Mouse (Mus musculus) 3134 (cell line): ENCODE results near the gene Tomt.
"Not testable (repeated sequence)": the region's sequence is repeated elsewhere in the genome, so short reads cannot be mapped to it uniquely, and the experiment has no call there.

ENCODE experiments used
- DNase-seq: peaks from one replicate; pipeline ENCODE4 v3.0.0-alpha.2; 2011; ENCODE audit warnings: low spot score; ENCODE audit not compliant: insufficient read length; ENCODE audit errors: extremely low read depth

The Tomt gene

DNA sequence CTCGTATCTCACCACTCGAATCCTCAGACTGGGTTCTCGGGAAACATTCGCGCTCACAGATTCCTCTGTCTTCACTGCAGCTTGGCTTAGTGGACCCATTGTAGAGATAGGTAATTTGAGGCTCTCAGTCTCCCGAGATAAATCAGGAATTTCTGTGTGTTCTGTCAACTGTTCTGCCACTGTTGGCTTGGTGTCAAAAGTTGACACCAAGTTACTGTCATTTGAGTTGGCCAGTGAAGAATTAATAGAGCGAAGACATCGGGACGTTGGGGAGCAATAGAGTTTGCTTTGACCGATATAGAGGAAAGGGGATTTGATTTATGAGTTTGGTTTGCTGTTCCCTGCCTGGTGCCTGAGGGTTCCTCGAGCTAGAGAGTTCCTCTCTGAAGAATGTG is at the start of gene Tomt:
Gene Tomt (minus strand): TSS at position 73 of the 395 bp plus-strand sequence.
- no peak for DNase-seq

DNA sequence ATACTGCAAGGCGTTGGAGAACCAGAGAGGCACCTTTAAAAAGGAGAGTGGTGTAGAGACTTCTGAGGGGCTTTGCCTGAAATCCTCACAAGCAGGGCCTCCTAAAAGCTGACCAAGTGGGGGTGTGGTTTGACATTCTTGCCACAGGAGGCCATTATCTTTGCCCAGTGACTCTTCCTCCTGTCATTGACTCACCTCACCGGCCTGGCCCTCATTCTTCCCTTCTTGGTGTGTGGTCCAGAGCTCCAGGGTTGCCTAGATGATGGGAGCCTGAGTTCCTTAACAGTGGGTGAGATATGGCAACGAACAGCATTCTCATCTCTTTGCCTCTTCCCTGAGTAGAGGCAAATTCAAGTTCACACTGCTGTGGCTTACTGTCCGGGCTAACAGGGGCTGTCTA is 49.7 kb upstream of the Tomt start:
- DNase-seq: no peak

DNA sequence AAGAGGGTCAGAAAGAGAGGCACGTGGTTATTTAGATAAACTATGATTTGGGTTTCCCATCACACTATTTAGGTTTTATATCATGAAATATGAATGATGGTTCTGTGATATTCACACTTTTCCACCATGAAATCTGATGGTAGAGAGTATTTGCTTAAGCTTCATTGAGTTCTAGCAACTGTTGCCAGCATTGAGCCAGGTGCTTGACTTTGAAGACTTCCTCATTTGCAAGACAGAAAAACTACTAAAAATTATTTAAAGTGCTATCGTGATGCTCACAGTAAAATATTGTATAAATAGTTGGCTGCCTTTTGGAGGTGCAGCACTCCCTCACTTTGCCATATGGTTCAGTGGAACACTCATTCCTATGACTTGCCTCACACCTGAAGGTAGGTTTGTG is 49.1 kb upstream of the Tomt start:
- DNase-seq: no peak

DNA sequence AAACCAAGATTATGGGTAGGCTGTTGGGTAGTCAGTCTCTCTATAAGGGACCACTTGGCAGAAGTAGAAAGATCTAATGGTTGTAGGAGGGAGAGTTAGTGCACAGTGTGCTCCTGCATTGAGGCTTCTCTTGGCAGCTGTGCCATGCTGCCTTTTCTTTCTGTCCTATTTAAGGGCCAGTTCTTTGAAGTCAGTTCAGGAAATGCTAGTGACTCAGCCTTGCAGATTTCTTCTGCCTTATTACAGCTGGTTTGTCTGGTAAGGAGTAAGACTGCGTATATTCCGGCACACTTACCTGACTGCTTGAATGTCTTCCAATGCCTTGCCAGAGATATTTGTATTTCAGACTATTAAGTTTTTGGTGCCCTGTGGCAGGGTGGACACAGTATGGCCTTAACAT is 48.0 kb upstream of the Tomt start:
- no peak for DNase-seq

DNA sequence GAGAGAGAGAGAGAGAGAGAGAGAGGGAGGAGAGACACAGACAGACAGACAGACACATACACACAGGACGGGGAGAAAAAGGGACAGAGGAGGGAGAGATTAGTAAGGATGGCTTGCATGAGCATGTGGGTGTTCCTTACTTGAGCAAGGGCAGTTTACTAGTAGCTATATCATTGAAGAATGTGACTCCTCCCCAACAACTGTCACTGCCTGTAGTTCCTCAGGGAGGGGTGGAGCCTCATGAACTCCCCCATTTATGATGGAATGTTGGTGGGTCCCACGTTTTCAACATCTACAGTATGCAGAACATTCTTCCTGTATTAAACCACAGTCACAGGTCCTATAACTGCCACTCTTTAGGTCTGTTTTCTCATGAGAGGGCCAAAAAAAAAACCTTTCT is 45.9 kb upstream of the Tomt start:
- no peak for DNase-seq

DNA sequence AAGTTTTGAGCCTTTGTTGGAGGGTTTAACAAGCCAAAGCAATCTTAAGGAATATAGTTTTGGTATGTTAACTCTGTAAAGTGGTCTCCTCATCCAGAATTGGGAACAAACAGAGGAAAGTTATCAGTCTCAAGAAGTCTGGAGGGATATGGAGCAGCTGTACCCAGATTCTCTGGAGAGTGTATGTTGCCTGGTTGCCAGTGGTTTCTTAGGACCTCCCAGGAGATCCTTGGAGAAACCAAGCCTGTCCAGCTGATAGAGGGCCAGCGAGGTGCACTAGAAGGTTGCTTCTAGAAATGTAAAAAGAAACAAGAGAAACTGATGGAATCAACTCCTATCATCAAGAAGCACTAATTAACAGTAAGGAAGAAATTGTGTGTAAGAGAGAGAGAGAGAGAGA is 45.5 kb upstream of the Tomt start:
- no peak for DNase-seq

DNA sequence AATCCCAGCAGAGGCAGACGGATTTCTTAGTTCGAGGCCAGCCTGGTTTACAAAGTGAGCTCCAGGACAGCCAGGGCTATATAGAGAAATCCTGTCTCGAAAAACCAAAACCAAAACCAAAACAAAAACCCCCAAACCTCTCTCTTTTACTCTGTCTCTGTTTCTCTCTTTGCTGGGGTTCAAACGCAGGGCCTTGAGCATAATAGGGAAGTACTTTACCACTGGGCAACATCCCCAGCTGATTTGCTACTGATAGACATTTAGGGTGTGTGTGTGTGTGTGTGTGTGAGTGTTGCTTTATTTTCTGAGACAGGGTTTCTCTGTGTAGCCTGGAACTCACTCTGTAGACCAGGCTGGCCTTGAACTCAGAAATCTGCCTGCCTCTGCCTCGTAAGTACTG is 42.8 kb upstream of the Tomt start:
- not testable (repeated sequence) for DNase-seq

DNA sequence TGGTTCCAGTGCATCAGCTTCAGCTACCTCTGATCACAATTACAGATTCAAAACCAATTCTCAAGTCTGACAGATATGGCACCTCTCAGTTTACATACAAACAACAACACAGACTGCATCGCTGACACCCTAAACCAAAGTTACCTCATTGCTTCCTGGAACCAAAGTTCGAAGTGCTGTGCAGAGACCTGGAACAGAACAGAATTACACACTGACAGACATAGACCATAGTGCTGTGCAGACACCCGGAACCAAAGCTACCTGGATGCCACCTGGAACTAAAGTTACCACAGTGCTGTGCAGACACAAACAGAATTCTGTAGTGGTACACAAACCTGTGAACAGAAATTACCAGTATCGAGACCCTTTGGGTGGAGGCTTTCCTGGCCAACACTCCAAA is 33.6 kb upstream of the Tomt start:
- no peak for DNase-seq

DNA sequence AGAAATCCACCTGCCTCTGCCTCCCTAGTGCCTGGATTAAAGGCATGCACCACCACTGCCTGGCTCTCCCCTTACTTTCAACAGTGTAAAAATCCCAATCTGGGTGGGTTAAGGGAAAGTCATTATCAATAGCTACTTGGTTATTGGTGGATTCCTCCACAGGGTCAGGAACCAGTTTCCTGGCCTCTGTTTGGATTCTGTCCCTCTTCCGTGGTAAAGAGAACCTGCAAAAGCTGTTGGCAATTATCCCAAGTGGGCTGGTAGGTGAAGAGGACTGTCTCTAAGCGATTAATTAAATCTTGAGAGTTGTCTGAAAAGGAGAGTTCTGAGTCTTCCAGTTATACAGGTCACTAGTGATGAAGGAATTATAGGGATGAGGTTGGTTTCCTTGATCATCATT is 32.2 kb upstream of the Tomt start:
- no peak for DNase-seq

DNA sequence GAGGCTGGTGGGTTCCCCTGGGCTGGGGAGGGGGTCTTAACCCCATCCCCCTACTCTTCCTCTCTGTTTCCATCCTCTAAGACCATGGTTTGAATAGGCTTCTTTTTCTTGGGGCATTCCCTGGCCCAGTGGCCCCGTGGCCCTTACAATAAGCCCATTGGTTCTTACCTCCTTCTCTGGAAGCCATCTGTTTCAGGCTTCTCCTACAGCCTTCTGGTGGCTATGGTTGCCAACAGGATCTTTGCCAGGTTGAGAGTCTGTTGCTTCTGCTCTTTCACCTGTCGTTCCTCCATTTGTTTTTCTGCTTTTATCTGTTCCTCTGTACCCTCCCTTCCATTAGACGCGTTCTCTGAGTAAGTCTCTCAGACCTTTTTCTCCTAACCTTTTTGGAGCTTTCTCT is 31.4 kb upstream of the Tomt start:
- no peak for DNase-seq

DNA sequence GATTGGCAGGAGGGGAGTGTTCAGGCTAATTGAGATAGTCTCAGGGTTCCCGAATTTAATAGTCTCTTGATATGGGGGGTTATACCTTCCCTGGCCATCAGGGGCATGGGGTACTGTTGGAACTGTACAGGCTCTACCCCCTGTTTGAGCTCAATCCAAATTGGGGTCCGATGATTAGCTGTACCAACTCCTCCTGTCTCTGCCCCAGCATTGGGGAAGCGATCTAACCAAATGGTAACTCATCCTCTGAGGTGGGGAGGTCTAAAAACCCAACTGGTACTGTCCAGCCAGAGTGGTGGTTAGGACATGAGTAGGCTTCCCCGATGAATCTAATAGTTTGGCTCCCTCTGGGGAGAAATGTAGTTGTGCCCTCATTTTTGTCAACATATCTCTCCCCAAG is 30.8 kb upstream of the Tomt start:
- no peak for DNase-seq

DNA sequence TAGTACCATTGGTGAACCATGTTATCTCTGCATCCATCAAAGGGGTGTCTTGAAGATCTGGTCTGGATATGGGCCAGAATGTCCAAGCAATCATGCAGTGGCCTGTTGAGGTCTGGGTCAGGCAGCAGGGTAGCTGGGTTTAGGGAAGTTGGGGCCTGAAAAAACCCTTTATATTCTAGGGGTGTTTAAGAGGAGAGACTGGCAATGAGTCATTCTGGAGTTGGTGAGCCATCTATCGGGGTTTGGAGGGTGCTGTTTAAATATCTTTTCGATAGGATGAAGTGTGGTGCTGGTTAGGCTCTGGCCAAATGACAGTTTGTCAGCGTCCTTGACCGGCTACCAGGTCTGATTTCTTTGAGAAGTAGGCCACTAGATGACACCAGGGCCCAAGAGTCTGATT is 29.8 kb upstream of the Tomt start:
- no peak for DNase-seq

DNA sequence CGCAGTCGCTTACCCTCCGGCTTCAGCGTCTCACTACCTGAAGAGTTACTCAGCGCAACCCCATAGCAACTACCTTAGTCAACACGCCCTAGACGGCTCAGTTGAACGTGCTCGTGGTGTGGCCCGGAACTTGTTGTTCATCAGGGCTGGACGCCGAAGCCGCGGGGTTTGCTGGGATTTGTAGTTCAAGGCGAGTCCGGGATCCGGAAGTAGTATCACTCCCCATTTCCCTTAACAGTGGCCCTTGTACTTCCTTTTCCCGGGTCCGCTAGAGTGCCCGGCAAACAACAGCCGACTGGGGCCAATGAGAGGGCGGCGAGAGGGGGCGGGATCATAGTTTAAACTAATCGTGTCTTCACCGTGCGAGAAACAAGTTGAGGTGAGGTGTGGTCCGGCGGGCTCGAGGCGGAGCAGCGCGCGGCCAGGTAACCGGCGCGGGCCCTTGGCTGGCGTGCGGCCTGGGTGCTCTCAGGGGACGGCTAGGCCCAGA is 27.6 kb upstream of the Tomt start, which contains the start of the genes Lrrc51 and Numa1:
Gene Lrrc51 (minus strand): TSS at position 145 of the 490 bp plus-strand sequence.
Gene Numa1 (plus strand): TSS at position 361 of the 490 bp plus-strand sequence.
- DNase-seq: peak; percentile 93

DNA sequence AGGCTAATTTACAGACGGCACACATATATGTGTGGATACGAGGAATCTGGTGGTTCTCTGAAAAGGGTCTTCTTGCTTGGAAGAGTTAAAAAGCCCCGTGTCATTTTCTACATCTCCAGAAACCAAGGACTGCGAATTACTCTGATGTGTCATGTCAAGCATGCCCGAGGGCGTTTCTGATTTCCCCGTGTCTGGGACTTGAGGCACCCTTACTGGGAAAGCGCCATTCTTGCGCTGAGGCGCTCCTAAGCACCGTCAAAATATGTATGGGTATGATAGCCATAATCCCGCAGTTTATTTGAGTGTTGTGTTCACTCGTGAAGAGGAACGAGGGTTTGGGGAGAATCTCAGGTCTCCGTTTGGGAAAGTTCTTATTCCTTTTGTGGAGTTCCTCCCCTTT is 27.1 kb upstream of the Tomt start:
- no peak for DNase-seq

DNA sequence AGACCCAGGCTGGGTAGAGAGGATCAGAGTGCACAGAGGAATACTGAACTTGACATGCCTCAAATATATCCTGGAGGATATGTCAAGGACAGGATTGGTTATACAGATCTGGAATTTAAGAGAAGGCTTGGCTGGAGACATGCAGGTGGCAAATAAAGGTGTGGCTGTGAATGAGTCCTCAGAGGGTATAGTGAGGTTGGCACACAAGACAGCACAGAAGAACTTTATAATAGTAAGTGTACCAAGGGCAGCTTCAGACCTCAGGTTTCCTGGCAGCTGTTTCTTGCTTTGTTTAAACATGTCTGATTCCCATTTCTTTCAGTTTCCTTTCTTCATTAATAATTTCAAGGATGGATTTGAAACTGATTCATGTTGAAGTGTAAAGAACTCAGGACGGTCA is 26.4 kb upstream of the Tomt start:
- no peak for DNase-seq

DNA sequence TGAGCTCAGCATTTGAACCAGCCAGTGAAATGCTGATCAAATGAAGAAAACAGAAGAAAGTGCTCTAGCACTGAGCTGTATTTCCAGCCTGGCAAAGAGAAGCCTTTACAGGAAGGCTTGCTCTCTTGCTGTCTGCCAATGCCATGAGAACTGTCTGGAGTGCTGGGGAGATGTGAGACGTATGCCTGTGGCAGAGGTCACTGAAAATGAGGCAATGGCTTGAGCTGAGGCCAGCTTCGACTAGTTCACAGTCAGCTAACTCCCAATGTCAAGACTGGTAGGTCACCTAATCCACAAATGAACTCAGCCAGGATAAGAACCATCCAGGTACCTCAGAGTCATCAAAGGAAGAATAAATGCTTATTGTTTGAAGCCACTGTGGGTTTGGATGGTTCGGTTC is 21.9 kb upstream of the Tomt start:
- no peak for DNase-seq

DNA sequence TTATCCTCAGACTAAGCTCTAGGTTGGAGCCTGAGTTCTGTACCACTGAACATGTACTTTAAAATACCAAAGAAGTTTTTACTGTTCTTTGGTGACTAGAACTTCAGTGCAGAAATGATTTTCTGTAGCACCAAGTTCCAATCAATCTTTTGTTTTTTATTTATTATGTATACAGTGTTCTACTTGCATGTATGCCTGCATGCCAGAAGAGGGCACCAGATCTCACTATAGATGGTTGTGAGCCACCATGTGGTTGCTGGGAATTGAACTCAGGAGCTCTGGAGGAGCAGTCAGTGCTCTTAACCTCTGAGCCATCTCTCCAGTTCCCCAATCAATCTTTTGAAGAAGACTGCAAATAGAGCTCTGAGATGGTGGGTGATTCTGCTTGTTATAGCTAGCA is 19.7 kb upstream of the Tomt start:
- not testable (repeated sequence) for DNase-seq

DNA sequence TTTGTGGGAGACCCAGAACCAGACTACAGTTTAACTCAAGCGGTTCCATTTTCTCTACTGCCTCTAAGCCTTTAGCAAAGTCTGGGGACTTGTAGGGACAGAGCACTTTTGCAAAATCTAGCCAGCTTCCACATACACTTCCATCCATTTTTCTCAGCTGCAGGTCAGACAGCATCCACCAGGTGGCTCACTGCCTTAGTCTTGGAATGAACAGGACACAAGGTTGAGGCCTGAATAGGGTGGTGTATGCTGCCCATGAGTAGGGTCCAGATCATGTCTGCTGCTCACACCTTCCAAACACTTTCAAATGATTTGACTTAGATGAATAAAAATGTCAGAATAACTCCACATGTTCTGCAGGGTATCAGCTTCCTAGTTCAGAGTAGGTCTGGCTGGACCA is 11.9 kb upstream of the Tomt start:
- DNase-seq: no peak

DNA sequence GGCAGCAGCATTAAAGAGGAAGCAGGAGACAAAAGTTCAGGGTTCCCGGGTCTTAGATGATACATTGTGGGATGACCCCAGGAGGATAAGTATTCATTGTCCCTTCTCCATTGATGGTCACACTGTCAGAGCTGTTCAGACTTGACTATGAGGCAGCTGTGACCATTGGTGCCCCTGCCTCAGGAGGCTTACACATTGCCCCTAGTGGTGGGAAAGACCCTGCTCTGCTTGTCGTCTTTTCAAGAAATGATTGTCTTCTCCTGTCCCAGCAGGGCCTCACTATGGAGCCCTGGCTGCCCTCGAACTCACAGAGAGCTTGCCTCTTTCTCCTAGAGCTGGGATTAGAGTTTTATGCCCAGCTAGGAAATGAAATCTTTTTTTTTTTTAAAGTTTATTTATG is 5.8 kb upstream of the Tomt start:
- DNase-seq: no peak

DNA sequence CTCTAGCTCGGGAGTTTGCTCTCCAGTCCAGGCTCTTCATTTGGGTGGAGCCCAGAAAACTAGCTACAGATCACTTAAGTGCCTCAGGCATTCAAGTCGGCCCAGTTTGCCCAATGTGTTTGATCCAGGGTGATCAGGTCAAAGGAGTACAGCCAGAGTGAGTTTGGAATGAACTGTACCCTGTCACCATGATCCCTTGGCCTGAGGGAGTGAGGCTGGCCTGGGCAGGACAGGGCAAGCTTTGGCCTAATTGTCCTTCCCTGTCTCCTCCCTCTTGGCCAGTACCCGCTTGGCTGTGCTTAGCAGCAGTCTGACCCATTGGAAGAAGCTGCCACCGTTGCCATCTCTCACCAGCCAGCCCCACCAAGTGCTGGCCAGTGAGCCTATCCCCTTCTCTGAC is 4.0 kb upstream of the Tomt start:
- DNase-seq: no peak

DNA sequence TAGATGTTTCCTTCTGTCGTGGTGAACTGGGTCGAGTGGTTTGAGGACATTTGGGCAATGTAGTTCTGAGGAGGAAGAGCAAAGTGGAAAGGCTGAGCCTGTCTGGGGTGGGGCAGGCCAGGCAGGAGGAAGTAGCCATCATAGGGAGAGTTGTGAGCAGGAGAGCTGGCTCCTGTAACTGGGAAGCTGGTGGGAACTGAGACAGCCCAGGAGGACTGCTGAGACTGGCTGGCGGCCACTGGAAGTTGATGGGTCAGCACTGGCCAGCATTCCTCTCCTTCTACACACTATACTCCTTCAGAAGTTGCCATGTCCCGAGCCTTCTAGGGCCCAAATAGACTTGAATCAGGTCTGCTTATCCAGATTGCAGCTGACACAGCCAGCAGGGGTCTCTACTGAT is 2.2 kb upstream of the Tomt start:
- no peak for DNase-seq

DNA sequence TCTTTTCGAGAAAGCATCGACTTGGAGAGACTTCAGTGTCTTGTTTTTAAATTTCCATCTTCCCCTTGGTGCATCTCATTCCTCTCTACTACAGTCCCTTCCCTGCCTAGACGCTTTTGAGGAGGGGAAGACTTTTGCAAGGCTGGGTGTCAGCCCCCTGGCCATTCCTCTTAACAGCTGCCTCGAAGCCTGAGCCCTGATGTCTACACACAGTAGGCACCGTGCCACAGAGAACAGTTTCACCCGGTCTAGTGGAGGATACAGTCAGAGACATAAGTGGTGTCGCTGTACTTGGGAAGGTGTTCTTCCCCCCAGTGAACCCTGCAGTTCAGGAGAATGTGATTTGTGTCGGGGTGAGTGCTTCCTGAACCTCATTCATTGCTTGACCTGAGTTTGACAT is 537 bp upstream of the Tomt start:
- DNase-seq: no peak

DNA sequence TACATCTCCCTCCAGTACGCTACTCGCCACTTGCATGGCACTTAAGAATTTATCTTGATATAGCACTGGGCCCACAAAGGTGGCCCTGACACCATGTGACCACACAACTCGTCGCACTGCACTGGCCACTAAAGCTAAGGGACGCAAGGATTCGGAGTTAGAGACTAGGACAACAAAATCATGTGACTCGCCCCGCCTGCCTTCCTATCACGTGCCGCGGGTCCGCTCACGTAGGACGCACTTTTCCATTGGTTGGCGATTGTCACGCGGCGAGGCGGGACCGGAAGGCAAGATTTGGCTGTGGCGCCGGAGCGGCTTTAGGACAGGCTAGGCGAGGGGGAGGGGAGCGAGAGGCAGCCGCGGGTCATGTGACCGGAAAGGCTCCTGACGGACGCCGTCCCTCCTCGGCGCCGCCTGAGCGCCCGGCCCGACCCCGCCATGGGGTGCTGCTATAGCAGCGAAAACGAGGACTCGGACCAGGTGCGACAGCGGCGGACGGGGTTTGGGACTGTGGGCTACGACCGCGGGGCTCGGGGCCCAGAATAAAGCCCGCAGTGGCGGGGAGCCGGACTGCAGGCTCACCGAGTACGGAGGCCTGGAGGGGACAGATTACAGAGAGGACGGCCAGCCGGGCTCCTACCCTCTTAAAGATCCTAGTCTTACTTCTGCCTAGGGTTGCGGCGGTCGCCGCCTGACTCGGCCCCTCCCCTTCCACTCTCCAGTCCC is 435 bp downstream of the Tomt start, which contains the start of gene Lamtor1:
Gene Lamtor1 (plus strand): TSS at position 344 of the 726 bp plus-strand sequence.
- DNase-seq: peak; percentile 98
